Mouse (Mus musculus) limb, embryonic 14.5 days (tissue): ENCODE measurements at regions not wholly inside any gene's neighbourhood (a gene's known extent, or its start where the extent isn't known, plus 50 kb on each side); places are given as distances from the start of the nearest gene placed in this dataset.
A peak's percentile ranks its signal among the peaks of the same experiment; 100 is the strongest.

ENCODE experiments used
- ATAC-seq: fragments of 200-750 bp; cut with Nextera tagmentation; 2 replicates; pipeline ENCODE4 v1.8.0; 2017; ENCODE audit warnings: low read depth, moderate number of reproducible peaks, moderate TSS enrichment; ENCODE audit not compliant: low FRiP score
- DNase-seq: peaks from one replicate; pipeline ENCODE4 v3.0.0-alpha.2; 2015; ENCODE audit warnings: low spot score
- H3K27ac ChIP-seq: fragments of 300-500 bp; sonication (generic); replicated peaks from 2 replicates; pipeline ENCODE4 v1.5.1; 2014; ENCODE audit warnings: low read depth, mild to moderate bottlenecking, low read length, moderate library complexity, mixed read lengths
- H3K27me3 ChIP-seq: fragments of 300-500 bp; sonication (generic); 2 replicates; pipeline ENCODE4 v1.6.1; 2014; ENCODE audit warnings: low read length, mixed read lengths; ENCODE audit not compliant: control insufficient read depth, insufficient read depth
- H3K36me3 ChIP-seq: fragments of 300-500 bp; sonication (generic); 2 replicates; pipeline ENCODE4 v1.6.1; 2014; ENCODE audit warnings: mild to moderate bottlenecking, low read length, moderate library complexity, mixed read lengths; ENCODE audit not compliant: control insufficient read depth, insufficient read depth
- H3K4me1 ChIP-seq: fragments of 300-500 bp; sonication (generic); 2 replicates; pipeline ENCODE4 v1.6.1; 2014; ENCODE audit warnings: antibody characterized with exemption, low read length, mixed read lengths; ENCODE audit not compliant: control insufficient read depth, insufficient read depth
- H3K4me2 ChIP-seq: fragments of 300-500 bp; sonication (generic); replicated peaks from 2 replicates; pipeline ENCODE4 v1.6.1; 2014; ENCODE audit warnings: low read depth, mild to moderate bottlenecking, low read length, moderate library complexity; ENCODE audit not compliant: severe bottlenecking
- H3K4me3 ChIP-seq: fragments of 300-500 bp; sonication (generic); replicated peaks from 2 replicates; pipeline ENCODE4 v1.5.1; 2014; ENCODE audit warnings: low read length
- H3K9ac ChIP-seq: fragments of 300-500 bp; sonication (generic); 2 replicates; pipeline ENCODE4 v1.6.1; 2014; ENCODE audit warnings: mild to moderate bottlenecking, low read depth, low read length, moderate library complexity; ENCODE audit not compliant: severe bottlenecking
- H3K9me3 ChIP-seq: fragments of 300-500 bp; sonication (generic); 2 replicates; pipeline ENCODE4 v1.6.1; 2016; ENCODE audit warnings: low read length; ENCODE audit not compliant: control insufficient read depth
- POLR2A ChIP-seq: fragments of 200-500 bp; IDR thresholded peaks from 2 replicates; pipeline ENCODE4 v1.8.0; 2012; ENCODE audit warnings: inconsistent platforms, mild to moderate bottlenecking, moderate library complexity, borderline replicate concordance; ENCODE audit not compliant: insufficient read depth, insufficient read length; ENCODE audit errors: extremely low read depth
- WGBS: fragments of 180-500 bp; shearing (Covaris S2); extraction: QIAGEN DNeasy Blood & Tissue Kit; methylation state at CpG from one replicate; pipeline ENCODE4 v1.1.7; 2014; 5-methylcytosine and 5-hydroxymethylcytosine counted together

GRCm38 (mm10) chr12:71626801-71627200, 204.1 kb upstream of the Daam1 start:
- H3K27me3 ChIP-seq: no peaks in the 10 kb centered on the region
- H3K4me1 ChIP-seq: peaks cover 13% of the 10 kb centered on the region
- WGBS: 56% methylated on average over 4 of the region's 4 CpGs
- no peaks in the 10 kb centered on the region for H3K36me3 ChIP-seq
- H3K9me3 ChIP-seq: no peaks in the 10 kb centered on the region
- ATAC-seq (peak; percentile 41; the same call in 1 of the 2 replicates), DNase-seq (peak; percentile 37)
- TF ChIP-seq POLR2A: no peak
- H3K4me2 ChIP-seq: no peak overlapping the region
- H3K4me3 ChIP-seq: no peak overlapping the region
- H3K27ac ChIP-seq: no peak overlapping the region
- H3K9ac ChIP-seq: no peak overlapping the region

DNA sequence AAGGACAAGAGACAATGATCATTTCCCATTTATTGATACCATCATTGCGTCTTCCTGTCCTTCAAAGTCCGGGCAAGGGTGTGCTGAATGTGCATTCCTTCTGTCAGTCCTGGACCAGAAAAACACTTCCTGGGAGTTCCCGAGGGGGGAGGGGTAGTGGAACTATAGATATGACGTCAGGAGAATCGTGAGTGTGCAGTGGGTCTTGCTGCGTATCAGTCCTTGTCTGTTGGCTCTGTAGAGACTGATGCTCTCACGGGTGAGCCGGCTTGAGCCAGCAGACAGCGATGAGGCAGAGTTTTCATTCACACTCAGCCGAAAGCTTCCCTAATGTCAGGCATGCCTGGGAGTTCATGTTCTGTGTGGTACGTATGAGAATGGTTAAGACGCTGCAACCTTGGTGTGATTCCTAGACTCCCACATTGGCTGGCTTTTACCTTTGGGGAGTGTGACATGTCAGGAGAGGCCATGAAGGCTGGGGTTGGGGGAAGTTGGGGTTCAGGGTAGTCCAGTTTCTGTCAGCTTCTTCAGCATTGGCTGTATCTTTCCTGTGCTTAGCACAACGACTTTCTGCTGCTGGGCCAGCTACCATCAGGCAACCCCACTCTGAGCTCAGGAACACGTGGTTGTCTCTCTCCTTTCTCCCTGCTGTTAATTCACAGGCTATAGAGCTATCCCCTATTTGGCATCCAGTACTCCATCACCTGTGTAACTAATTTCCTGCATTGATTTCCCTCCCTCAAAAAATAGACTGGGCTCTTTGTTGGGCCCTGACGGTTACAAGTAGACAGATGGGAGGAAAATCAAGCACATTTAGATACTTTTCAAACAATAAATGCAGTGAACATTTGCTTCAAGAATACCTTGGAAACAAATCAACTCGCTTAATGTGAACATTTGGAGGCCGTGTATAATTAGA, 203.2 kb upstream of the Daam1 start:
- no peaks in the 10 kb centered on the region for H3K9me3 ChIP-seq
- ATAC-seq: no peak
- H3K4me2 ChIP-seq: no peak overlapping the region
- no peak overlapping the region for H3K9ac ChIP-seq
- WGBS: 73% methylated on average over 17 of the region's 17 CpGs
- H3K27ac ChIP-seq: no peak overlapping the region
- H3K36me3 ChIP-seq: no peaks in the 10 kb centered on the region
- no peaks in the 10 kb centered on the region for H3K27me3 ChIP-seq
- peaks cover 13% of the 10 kb centered on the region for H3K4me1 ChIP-seq
- no peak for TF ChIP-seq POLR2A
- DNase-seq: no peak
- no peak overlapping the region for H3K4me3 ChIP-seq

DNA sequence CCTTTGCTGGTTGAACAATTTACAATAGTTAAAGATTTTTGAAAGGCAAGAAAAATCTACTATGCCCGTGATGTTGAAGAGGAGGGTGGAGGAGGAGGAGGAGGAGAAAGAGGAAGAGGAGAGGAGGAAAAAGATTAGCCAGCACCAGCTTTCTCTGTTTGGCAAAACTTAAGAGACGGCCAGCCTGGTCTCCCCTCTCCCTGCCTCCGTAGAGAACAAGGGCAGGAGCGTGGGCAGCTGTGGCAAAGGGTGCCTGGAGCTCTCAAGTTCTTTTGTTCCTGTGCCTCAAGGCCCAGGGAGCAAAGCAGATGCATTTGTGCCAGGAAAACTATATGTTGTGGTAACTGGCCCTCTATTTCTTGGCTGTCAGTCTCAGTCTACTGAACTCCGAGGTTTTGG, 202.5 kb upstream of the Daam1 start:
- ATAC-seq: no peak
- Histone ChIP-seq H3K4me1 (peaks cover 13% of the 10 kb centered on the region), H3K9ac (no peak overlapping the region), H3K4me3 (no peak overlapping the region), H3K27ac (peak overlapping the region; percentile 49; the same call in 1 of the 2 replicates), H3K4me2 (no peak overlapping the region), H3K9me3 (no peaks in the 10 kb centered on the region), H3K36me3 (no peaks in the 10 kb centered on the region), H3K27me3 (no peaks in the 10 kb centered on the region)
- TF ChIP-seq POLR2A: no peak
- whole genome bisulfite sequencing: 69% methylated on average over 5 of the region's 5 CpGs
- DNase-seq: no peak

GRCm38 (mm10) chr12:71628796-71629195, 202.1 kb upstream of the Daam1 start:
- Histone ChIP-seq H3K9me3 (no peaks in the 10 kb centered on the region), H3K9ac (no peak overlapping the region), H3K4me1 (peaks cover 13% of the 10 kb centered on the region), H3K27me3 (no peaks in the 10 kb centered on the region), H3K4me3 (no peak overlapping the region), H3K36me3 (no peaks in the 10 kb centered on the region), H3K4me2 (no peak overlapping the region), H3K27ac (no peak overlapping the region)
- ATAC-seq: no peak
- DNase-seq: no peak
- no peak for TF ChIP-seq POLR2A
- 87% methylated on average over 10 of the region's 10 CpGs for WGBS

DNA sequence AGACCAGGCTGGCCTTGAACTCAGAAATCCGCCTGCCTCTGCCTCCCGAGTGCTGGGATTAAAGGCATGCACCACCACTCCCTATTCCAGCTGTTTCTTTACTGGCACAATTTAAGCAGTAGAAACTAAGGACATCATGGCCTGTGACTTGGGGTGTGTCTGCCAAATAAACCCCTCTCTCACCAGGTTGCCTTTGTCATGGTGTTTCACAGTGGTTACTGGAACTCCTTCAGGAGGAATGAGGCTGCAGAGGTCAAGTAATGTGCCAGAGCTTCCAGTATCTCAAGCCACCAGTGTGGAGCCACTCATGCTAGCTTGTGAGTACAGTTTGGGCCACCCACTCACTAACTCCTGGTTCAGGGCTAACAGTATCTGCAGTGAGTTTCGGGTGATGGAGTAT, 200.5 kb upstream of the Daam1 start:
- 84% methylated on average over 3 of the region's 3 CpGs for WGBS

More for the DNA sequence above, 200.5 kb upstream of the Daam1 start:
- Histone ChIP-seq H3K9ac (no peak overlapping the region), H3K4me2 (no peak overlapping the region), H3K4me3 (no peak overlapping the region), H3K27ac (no peak overlapping the region), H3K9me3 (no peaks in the 10 kb centered on the region), H3K4me1 (peaks cover 5% of the 10 kb centered on the region; the same call in 1 of the 2 replicates), H3K27me3 (no peaks in the 10 kb centered on the region), H3K36me3 (no peaks in the 10 kb centered on the region)
- DNase-seq: no peak
- no peak for TF ChIP-seq POLR2A
- ATAC-seq: no peak
